Mouse (Mus musculus) CH12.LX (cell line): Measurements from ENCODE around the gene 6030468B19Rik. TPM values are rescaled to one million over a fixed set of nuclear protein-coding genes. Genes with fewer than 3 reads are reported as not detected.
A peak's percentile ranks its signal among the peaks of the same experiment; 100 is the strongest.
"Not testable (repeated sequence)": the region's sequence is repeated elsewhere in the genome, so short reads cannot be mapped to it uniquely, and the experiment has no call there.

Source experiments
- DNase-seq: peaks from one replicate; pipeline ENCODE4 v3.0.0-alpha.2; 2013; ENCODE audit errors: extremely low read depth
- H3K27ac ChIP-seq: 2 replicates; pipeline ENCODE4 v1.5.1; 2012; ENCODE audit warnings: low read depth, mild to moderate bottlenecking, control low read depth, moderate library complexity; ENCODE audit not compliant: insufficient read depth
- H3K27me3 ChIP-seq: replicated peaks from 2 replicates; pipeline ENCODE3; 2012; ENCODE audit warnings: inconsistent platforms
- H3K36me3 ChIP-seq, 2 experiments: replicated peaks in 1 of 2; 2 replicates each; pipeline versions ENCODE3 to v1.6.1; 2012; ENCODE audit warnings: inconsistent platforms in 1 of 2, low read length in 1 of 2, mild to moderate bottlenecking in 1 of 2, mixed read lengths in 1 of 2, moderate library complexity in 1 of 2; ENCODE audit not compliant: control insufficient read depth in 1 of 2, insufficient read depth in 1 of 2
- H3K4me1 ChIP-seq, 2 experiments: 2 replicates each; pipeline ENCODE4 v1.6.1; 2012; ENCODE audit warnings: inconsistent platforms in 1 of 2, moderate library complexity in 1 of 2; ENCODE audit not compliant: insufficient read depth in 2 of 2, control insufficient read depth in 1 of 2
- H3K4me2 ChIP-seq: 2 replicates; pipeline ENCODE4 v1.6.1; 2012; ENCODE audit warnings: low read depth, mild to moderate bottlenecking, control low read depth; ENCODE audit not compliant: poor library complexity, insufficient read depth, severe bottlenecking
- H3K4me3 ChIP-seq, 3 experiments: fragments of 150-350 bp in 1 of 3; sonication (generic) in 1 of 3; replicated peaks in 1 of 3; 2 replicates each; pipeline versions ENCODE3 to v1.5.1; 2011 to 2012; ENCODE audit warnings: low read depth in 2 of 3, low read length in 2 of 3, mild to moderate bottlenecking in 2 of 3, moderate library complexity in 2 of 3, control low read depth in 1 of 3, improper control_type of control experiment in 1 of 3, inconsistent platforms in 1 of 3, mixed read lengths in 1 of 3; ENCODE audit not compliant: poor library complexity in 1 of 3
- H3K79me2 ChIP-seq: replicated peaks from 2 replicates; pipeline ENCODE4 v1.6.1; 2012; ENCODE audit warnings: mild to moderate bottlenecking, moderate library complexity; ENCODE audit not compliant: control insufficient read depth, poor library complexity, insufficient read depth, severe bottlenecking; ENCODE audit errors: extremely low read depth
- H3K9ac ChIP-seq: 2 replicates; pipeline ENCODE4 v1.6.1; 2012; ENCODE audit warnings: low read depth, mild to moderate bottlenecking, control low read depth, moderate library complexity; ENCODE audit not compliant: insufficient read depth
- H3K9me3 ChIP-seq: replicated peaks from 2 replicates; pipeline ENCODE3; 2012; ENCODE audit warnings: low read length, inconsistent platforms, mixed read lengths
- BHLHE40 ChIP-seq: IDR thresholded peaks from 2 replicates; pipeline ENCODE4 v1.6.1; 2011; ENCODE audit warnings: mild to moderate bottlenecking, low read depth, low read length, improper control_type of control experiment
- CTCF ChIP-seq, 2 experiments: IDR thresholded peaks in 1 of 2; conservative IDR thresholded peaks in 1 of 2; 2 replicates each; pipeline ENCODE4 v1.5.1; 2011 to 2012; ENCODE audit warnings: low read depth in 2 of 2, low read length in 2 of 2, improper control_type of control experiment in 1 of 2, inconsistent platforms in 1 of 2, mild to moderate bottlenecking in 1 of 2, moderate library complexity in 1 of 2
- ELF1 ChIP-seq: IDR thresholded peaks from 2 replicates; pipeline ENCODE4 v1.6.1; 2014; ENCODE audit warnings: low read depth, mild to moderate bottlenecking, inconsistent platforms, low read length, improper control_type of control experiment
- EP300 ChIP-seq: IDR thresholded peaks from 2 replicates; pipeline ENCODE4 v1.6.1; 2011; ENCODE audit warnings: low read length, improper control_type of control experiment
- ETS1 ChIP-seq: conservative IDR thresholded peaks from 2 replicates; pipeline ENCODE4 v1.6.1; 2012; ENCODE audit warnings: low read depth, mild to moderate bottlenecking, inconsistent platforms, low read length, improper control_type of control experiment, moderate library complexity
- IRF4 ChIP-seq: IDR thresholded peaks from 2 replicates; pipeline ENCODE4 v1.6.1; 2014; ENCODE audit warnings: low read depth, mild to moderate bottlenecking, inconsistent platforms, low read length, improper control_type of control experiment
- KAT2A ChIP-seq: IDR thresholded peaks from 2 replicates; pipeline ENCODE4 v1.6.1; 2012; ENCODE audit warnings: low read length, improper control_type of control experiment, inconsistent platforms; ENCODE audit not compliant: insufficient replicate concordance
- MEF2A ChIP-seq: IDR thresholded peaks from 2 replicates; pipeline ENCODE4 v1.6.1; 2014; ENCODE audit warnings: low read depth, mild to moderate bottlenecking, inconsistent platforms, low read length, improper control_type of control experiment, borderline replicate concordance
- MYC ChIP-seq: IDR thresholded peaks from 2 replicates; pipeline ENCODE4 v1.6.1; 2011; ENCODE audit warnings: low read depth, mild to moderate bottlenecking, improper control_type of control experiment, low read length
- RAD21 ChIP-seq: IDR thresholded peaks from 2 replicates; pipeline ENCODE4 v1.6.1; 2011; ENCODE audit warnings: low read depth, mild to moderate bottlenecking, low read length, improper control_type of control experiment, moderate library complexity
- SMC3 ChIP-seq: IDR thresholded peaks from 2 replicates; pipeline ENCODE4 v1.6.1; 2011; ENCODE audit warnings: low read depth, low read length, improper control_type of control experiment
- ZC3H11A ChIP-seq: IDR thresholded peaks from 2 replicates; pipeline ENCODE4 v1.6.1; 2012; ENCODE audit warnings: low read depth, mild to moderate bottlenecking, inconsistent platforms, low read length, improper control_type of control experiment
- ZNF384 ChIP-seq: IDR thresholded peaks from 2 replicates; pipeline ENCODE4 v1.6.1; 2012; ENCODE audit warnings: low read depth, low read length, improper control_type of control experiment, inconsistent platforms
- dilution Hi-C: fragments of 300-500 bp; cut with MboI; formaldehyde crosslinking; loops from 2 replicates; pipeline ENCODE4 v1.14.3; 2020; ENCODE audit warnings: low sequenced_read_pairs; ENCODE audit not compliant: extremely low pct_unique_long_range_greater_than_20kb, extremely low pct_ligation_motif_present
- in situ Hi-C: fragments of 300-500 bp; cut with MboI; formaldehyde crosslinking; loops from 3 replicates; pipeline ENCODE4 v1.14.3; 2019; ENCODE audit warnings: low sequenced_read_pairs, low pct_ligation_motif_present, low pct_unique_long_range_greater_than_20kb, mixed read lengths
- polyA plus RNA-seq: library from polyadenylated mRNA; unstranded; fragments of >175 nt; gene quantifications from 2 replicates; pipeline ENCODE4 v1.2.1, GENCODE M21; 2012; ENCODE audit warnings: low read depth; ENCODE audit not compliant: insufficient read length
- total RNA-seq, 2 experiments: library from RNA; depleted of rRNA; stranded (reverse); fragments of 300-350 nt in 1 of 2; fragments of >200 nt in 1 of 2; gene quantifications; 2 replicates each; pipeline ENCODE4 v1.2.3; 2012 to 2014

Gene 6030468B19Rik
- total and polyA plus RNA-seq, 3 experiments = 0.93 to 1.7 (median 1.5) TPM

GRCm38 (mm10) chr11:117788481-117788880, 9.0 kb upstream of the 6030468B19Rik start:
- dilution Hi-C loops, in situ Hi-C loops, H3K9me3 ChIP-seq, H3K4me2 ChIP-seq, H3K27ac ChIP-seq, H3K9ac ChIP-seq, H3K79me2 ChIP-seq, H3K4me3 ChIP-seq: not testable (repeated sequence)
- Histone ChIP-seq H3K4me1 (peaks cover 21 to 51% of the 10 kb centered on the region in 2 experiments), H3K36me3 (peaks cover 0 to 39% of the 10 kb centered on the region in 2 experiments)
- TF ChIP-seq BHLHE40 (peak; percentile 29; the same call in 1 of the 2 replicates), EP300 (peak; percentile 49), ZNF384 (peak; percentile 93), IRF4 (0 out of 2 replicates have a peak, but pooled peaks have one; percentile 33)
- TF ChIP-seq, all 38 proteins: peak for 4; not testable (repeated sequence) for 34
- H3K27me3 ChIP-seq, DNase-seq: not testable (repeated sequence)

GRCm38 (mm10) chr11:117790286-117790685, 7.2 kb upstream of the 6030468B19Rik start:
- no peak overlapping the region for H3K27ac ChIP-seq
- peak overlapping the region; percentile 39 for H3K9ac ChIP-seq
- peak overlapping the region; percentile 84 for H3K4me2 ChIP-seq
- peaks cover 19 to 63% of the 10 kb centered on the region in 2 experiments for H3K4me1 ChIP-seq
- peak overlapping the region in 2 of 3 experiments; percentile 27 to 45 for H3K4me3 ChIP-seq
- DNase-seq = peak; percentile 85
- no peak for TF ChIP-seq ETS1
- peak; percentile 82 to 94 for TF ChIP-seq CTCF (conservative IDR thresholded peaks at IDR 0.05 in 1 of 2, IDR thresholded peaks at IDR 0.05 in 1 of 2; ENCODE audit: low read depth in 2 of 2, low read length in 2 of 2)
- peak; percentile 86 for TF ChIP-seq RAD21
- 0 out of 2 replicates have a peak, but pooled peaks have one; percentile 36 for TF ChIP-seq MYC
- TF ChIP-seq ELF1 = no peak
- peak; percentile 48 for TF ChIP-seq ZC3H11A
- TF ChIP-seq SMC3 = peak; percentile 80
- peak; percentile 36; the same call in 1 of the 2 replicates for TF ChIP-seq MEF2A
- TF ChIP-seq ZNF384 = no peak
- TF ChIP-seq KAT2A = no peak
- in situ Hi-C loops (loop anchor here (5.0 kb wide), 1 partner anchor 37 kb away; the partner anchor contains the start of genes Afmid and Tk1), dilution Hi-C loops (no loop called here)
- H3K9me3 ChIP-seq = no peaks in the 10 kb centered on the region
- H3K36me3 ChIP-seq = peaks cover 0 to 24% of the 10 kb centered on the region in 2 experiments
- H3K27me3 ChIP-seq = no peaks in the 10 kb centered on the region
- H3K79me2 ChIP-seq = no peaks in the 10 kb centered on the region
